Mouse (Mus musculus): ENCODE results near the gene Olfr524. TPM values are rescaled to one million over a fixed set of nuclear protein-coding genes. Genes with fewer than 3 reads are reported as not detected.
A peak's percentile ranks its signal among the peaks of the same experiment; 100 is the strongest.

The Olfr524 gene
- polyA plus RNA-seq, 2 experiments from 2014 or later: not detected

DNA sequence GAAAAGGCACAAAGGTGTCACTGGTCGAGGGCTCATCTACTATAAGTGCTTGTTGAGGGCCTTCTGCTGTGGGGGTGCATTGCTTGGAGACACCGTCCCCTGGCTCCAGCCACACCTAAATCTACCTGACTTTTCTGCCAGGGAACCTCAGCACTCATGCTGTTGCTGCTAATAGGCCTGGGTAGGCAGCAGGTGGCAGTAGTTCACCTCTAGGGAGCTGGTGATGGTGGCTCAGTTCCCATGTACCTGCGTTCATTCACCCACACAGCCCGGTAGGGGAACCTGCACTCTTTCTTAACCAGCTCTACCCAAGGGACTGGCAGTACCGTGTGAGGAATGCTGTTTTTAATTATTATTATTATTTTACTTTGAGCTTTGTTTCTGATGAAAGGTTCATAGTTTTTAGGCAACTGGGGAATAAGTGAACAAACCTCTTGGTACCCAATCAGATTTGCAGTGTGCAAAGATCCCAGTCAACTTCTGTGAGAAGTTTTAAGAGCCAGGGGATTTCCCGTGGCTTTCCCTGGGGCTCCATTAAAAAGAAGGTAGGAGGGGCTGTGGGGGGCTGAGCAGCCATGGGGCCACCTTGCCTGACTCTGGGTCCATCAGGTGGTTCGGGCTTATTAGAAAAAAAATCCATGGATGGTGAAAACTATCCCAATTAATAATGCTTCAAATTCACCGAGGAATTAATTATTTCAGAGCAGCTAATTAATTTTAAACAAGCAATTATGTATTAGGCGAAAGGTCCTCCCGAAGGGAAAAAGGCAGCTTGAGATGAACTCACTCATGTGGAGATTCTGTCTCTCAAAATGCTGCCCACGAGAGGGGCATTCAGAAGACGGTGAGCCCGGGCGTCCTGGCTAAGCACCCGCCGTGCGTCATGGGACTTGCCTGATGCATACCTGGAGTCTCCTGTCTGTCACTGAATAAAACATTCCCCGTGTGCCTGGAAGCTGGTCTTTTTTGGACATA is 18.8 kb downstream of the Olfr524 start:
- ATAC-seq: peak; percentile 54

DNA sequence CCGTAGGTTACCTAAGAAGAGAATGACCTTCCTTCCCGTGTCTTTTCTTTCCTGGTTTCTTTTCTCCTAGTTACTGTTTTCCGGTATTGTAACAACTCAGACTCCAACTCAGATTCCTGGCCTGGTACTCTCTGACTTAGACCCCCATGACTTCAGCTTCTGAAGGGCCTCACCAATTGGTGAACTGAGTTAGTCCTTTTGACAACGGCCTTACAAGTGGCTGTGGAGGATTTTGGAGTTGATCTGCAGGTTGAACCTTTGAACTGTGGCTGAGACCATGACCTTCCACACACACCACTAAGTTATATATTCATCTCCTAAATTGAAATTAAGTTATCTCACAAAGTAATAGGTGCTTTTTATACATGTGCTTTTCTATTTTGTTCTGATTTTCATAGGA is 21.6 kb downstream of the Olfr524 start:
- ATAC-seq: no peak

DNA sequence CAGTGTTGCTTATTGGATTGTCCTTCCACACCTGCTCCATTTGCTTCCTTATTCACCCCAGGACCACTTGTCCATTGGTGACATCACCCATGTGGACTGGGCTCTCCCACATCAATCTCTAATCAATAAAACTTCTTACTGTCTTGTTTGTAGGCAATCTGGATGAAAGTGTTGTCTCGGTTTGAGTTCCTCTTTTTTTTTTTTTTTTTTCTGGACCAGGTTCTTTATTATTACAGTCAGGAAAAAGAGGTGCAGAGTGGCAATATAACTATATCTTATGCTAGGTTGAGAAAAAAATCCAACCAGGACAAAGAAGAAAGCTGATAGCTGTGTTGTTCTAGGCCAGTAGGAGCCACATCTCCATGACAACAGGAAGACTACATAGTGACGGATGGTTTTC is 25.1 kb downstream of the Olfr524 start:
- no peak for ATAC-seq

DNA sequence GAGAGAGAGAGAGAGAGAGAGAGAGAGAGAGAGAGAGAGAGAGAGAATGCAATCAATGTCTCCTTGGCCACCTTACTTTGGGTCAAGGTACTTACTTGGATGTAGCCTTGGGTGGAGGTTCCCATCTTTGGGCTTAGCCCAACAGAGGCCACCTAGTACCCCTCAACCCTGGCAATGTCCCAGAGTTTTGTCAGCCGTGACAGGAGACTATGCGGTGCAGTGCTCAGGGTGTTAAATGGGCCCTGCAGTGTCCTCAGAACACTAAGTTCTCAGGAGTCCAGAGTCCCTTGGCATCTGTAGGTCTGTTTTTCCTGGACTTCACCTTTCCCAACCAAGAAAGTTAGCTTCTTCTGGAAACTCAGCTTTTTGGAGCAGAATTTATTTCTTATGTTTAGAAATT is 26.6 kb downstream of the Olfr524 start:
- ATAC-seq: no peak

DNA sequence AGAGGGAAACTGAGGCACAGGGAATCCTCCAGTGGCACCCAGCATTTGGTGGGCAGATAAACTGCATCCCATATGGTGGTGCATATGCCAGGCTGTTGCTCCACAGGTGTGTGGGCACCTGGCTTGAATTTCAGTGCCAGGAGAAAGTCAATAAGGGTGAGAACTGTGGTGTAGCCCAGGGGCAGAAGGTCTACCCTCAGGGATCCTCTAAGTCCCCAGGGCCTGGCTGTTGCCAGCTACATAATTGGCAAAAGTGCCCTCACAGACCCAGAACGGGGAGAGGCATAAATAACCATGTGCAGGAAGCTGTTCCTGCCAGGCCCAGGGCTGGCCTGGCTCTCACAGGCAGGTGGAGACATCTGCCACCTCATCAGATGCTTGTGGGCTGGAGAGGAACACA is 32.8 kb downstream of the Olfr524 start, which contains the start of gene Olfr523:
Gene Olfr523 (plus strand): TSS at position 282 of the 400 bp plus-strand sequence.
- ATAC-seq: no peak

DNA sequence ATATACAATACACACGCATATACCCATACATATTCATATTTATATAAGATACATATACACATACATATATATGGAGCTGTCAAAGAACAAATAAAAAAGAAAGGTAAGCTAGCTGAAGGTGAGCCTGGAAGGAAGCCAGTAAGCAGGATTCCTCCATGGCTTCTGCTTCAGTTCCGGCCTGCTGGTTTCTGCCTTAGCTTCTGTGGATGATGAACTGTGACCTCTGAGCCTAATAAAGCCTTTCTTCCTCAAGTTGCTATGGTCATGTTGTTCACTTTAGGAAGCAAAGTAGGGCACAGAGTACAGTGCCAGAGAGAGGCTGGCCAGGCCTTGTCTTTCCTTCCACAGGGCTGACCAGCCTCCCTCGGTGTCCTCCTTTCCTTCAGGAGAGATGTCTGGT is 34.9 kb downstream of the Olfr524 start:
- ATAC-seq: no peak

DNA sequence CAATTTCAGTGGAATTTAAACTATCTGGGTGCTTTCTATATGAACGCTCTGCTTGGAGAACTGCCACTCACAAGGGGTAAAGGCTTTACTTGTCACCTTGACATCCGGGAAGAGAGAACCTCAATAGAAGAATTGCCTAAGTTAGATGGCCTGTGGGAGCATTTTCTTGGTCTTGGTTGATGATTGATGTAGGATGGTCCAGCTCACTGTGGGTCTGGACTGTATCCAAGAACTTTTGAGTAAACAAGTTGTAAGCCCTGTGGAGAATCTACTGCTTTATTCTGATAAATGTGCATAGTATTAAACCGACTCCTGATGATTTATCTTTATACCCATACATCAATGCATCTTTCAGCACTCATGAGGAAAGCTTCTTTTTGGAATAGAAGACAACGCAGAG is 36.4 kb downstream of the Olfr524 start:
- ATAC-seq: no peak

DNA sequence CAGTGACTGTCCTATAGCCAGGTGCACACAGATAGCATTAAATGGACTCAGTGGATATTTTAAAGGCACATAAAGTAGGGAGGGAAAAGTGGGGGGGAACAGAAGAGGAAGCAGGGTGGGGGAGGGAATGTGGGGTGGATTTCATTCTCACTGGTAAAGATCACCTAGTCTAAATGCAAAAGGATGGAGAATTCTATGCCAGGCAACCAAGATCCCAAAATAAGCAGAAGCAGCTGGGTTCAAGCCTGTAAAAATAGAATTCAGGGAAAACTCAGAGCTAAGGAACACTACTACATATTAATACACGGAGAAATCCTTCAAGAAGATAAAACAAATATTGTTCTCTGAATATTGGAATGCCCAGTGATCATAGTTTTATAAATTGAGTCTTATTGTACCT is 37.8 kb downstream of the Olfr524 start:
- no peak for ATAC-seq

DNA sequence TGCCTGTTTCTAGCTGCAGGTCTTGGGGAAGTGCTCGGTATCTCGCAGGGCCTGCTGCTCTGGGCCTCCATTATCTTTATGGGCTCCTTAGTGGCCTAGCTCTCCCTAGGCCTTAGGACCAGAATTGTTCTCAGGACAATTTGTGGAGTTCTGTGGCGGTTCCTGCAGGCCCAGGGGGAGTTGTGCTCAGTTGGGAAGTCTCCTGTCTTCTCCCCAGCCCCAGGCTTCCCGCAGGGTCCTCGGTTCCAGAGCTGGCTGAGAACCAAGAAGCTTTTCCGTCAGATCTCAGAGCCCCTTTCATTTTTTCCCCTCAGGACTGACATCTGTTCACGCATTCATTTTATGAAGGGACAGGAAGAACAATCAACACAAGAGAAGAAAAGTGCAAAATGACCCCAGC is 41.1 kb downstream of the Olfr524 start, which contains the start of gene Olfr522:
Gene Olfr522 (minus strand): TSS at position 101 of the 400 bp plus-strand sequence.
- ATAC-seq: no peak

DNA sequence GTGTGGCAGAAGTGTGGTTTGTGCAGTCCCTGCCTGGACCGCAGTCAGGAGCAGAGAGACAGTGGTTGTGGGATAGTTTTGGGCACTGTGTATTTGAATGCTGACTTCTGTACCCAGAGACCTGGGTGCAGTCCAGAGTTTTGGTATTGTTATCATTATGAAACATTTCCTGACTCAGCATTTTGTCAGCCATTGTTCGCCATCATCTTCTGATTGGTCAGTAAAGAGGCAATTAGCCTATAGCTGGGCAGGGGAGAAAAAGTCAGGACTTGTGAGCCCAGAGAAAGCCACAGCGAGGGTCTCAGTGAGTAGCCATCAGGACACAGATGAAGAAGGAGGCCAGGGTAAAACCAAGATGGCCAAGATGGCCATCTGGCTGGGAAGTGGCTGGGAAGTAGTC is 45.4 kb downstream of the Olfr524 start:
- no peak for ATAC-seq

DNA sequence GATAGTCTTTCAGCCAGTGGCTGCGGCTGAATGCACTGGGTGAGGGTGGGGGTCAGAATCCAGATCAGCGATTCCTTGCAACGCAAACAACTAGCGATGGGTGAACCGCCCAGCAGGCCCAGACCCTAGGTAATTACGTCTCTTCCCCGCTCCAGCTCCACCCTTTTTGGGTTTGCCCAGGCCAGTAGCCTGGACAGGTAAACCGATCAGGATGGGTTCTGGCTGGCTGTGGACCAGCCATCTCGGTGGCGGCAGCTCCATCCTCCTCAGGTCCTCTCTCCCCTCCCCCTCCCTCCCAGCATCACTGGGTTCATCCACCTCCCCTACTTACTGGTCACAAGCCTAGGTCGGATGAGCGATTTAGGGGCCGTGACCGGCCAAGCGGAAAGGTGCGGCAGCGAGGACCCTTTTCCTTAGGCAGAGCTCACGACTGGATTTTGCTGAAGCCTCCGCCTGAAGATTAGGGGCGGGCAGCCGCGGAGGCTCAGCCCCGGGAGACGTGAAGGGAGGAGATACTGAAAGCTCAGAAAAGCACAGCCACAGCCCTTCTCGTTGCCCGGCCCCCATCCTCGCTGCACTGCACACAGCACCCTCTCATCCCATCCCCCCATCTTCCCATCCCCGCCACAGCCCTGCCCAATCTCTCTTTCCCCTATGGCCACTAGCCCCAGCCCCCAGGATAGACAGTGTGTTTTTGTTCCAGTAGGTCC is 51.4 kb downstream of the Olfr524 start, which contains the start of gene Sprn:
Gene Sprn (minus strand): TSS at position 660 of the 710 bp plus-strand sequence.
- ATAC-seq: no peak

DNA sequence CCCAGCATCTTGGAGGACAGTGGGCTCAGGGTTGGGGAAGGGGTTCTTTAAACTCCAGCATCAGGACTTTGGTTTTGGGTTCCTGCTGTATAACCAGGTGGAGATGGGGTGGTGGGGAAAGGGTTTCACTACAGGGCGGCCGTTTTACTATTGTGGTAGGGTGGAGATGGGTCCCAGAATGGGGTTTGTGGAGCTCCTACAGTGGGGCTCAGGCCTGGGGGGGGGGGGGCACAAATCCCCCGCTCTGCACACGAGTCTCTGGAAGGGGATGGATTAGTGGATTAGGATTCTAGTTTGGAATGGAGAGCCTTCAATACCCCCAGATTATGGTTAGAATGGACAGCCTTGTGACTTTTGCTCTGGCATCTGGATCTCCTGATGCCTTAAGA is 51.9 kb downstream of the Olfr524 start:
- ATAC-seq: no peak

DNA sequence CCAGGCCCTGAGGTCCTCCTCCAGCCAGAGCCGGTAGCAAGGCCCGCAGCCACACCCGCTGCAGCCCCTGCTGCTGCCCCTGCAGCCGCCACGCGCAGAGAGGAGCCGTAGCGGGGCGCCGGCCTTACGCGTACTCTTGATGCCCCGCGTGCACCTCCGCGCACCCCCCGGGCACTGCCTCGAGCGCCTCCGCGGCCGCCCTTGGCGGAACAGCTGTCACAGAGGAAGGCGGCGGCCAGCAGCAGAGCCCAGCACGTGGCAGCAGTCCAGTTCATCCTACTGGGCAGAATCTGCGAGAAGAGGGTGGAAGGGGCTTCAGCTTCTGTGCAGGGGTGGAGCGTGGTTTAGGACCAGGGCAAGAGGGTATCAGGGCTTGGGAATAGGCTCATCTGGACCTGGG is 52.4 kb downstream of the Olfr524 start:
- ATAC-seq: no peak

Other genes with a start within 250 kb of the Olfr524 start
- 1 to 10 TPM in 1 of 2 experiments, under 1 TPM in 1; 0.46 to 1.6 TPM for gene 6430531B16Rik, start 227.2 kb downstream of the Olfr524 start, polyA plus RNA-seq (2017; shearing (Covaris generic))
- gene Adam8, start 213.4 kb downstream of the Olfr524 start, polyA plus RNA-seq (2017; shearing (Covaris generic)): 10 to 100 TPM; 14.0 to 17.8 TPM
- 10 to 100 TPM; 28.8 to 33.0 TPM for gene Zfp511, start 169.6 kb downstream of the Olfr524 start, polyA plus RNA-seq (2017; shearing (Covaris generic))
- 10 to 100 TPM; 29.2 to 52.0 TPM for gene Tubgcp2, start 169.3 kb downstream of the Olfr524 start, polyA plus RNA-seq (2017; shearing (Covaris generic))
- under 1 TPM in 1 of 2 experiments, not detected in 1; 0.20 TPM for gene Msx3, start 156.9 kb downstream of the Olfr524 start, polyA plus RNA-seq (2017; shearing (Covaris generic))
- not detected for gene Caly, start 123.4 kb downstream of the Olfr524 start, polyA plus RNA-seq (2017; shearing (Covaris generic))
- gene Prap1, start 112.6 kb downstream of the Olfr524 start, polyA plus RNA-seq (2017; shearing (Covaris generic)): not detected
- 1 to 10 TPM; 6.0 to 7.6 TPM for gene Fuom, start 103.5 kb downstream of the Olfr524 start, polyA plus RNA-seq (2017; shearing (Covaris generic))
- gene Paox, start 90.2 kb downstream of the Olfr524 start, polyA plus RNA-seq (2017; shearing (Covaris generic)): 1 to 10 TPM; 2.4 to 3.7 TPM
- gene Echs1, start 89.5 kb downstream of the Olfr524 start, polyA plus RNA-seq (2017; shearing (Covaris generic)): 10 to 100 TPM; 69.1 to 90.2 TPM
- 10 to 100 TPM; 28.7 to 33.1 TPM for gene Mtg1, start 68.4 kb downstream of the Olfr524 start, polyA plus RNA-seq (2017; shearing (Covaris generic))
- gene Sprn, start 51.1 kb downstream of the Olfr524 start, polyA plus RNA-seq (2017; shearing (Covaris generic)): not detected
- gene Olfr522, start 41.2 kb downstream of the Olfr524 start, polyA plus RNA-seq (2017; shearing (Covaris generic)): not detected
- gene Olfr523, start 32.7 kb downstream of the Olfr524 start, polyA plus RNA-seq (2017; shearing (Covaris generic)): not detected
- gene Cd163l1, start 12.3 kb upstream of the Olfr524 start, polyA plus RNA-seq (2017; shearing (Covaris generic)): not detected
- gene 5830411N06Rik, start 41.3 kb upstream of the Olfr524 start, polyA plus RNA-seq (2017; shearing (Covaris generic)): under 1 TPM; 0.25 to 0.66 TPM
- gene Olfr525, start 114.9 kb upstream of the Olfr524 start, polyA plus RNA-seq (2017; shearing (Covaris generic)): under 1 TPM; 0.20 to 0.35 TPM
- gene Olfr527, start 128.1 kb upstream of the Olfr524 start, polyA plus RNA-seq (2017; shearing (Covaris generic)): not detected
- gene Olfr60, start 155.7 kb upstream of the Olfr524 start, polyA plus RNA-seq (2017; shearing (Covaris generic)): under 1 TPM; 0.37 to 0.63 TPM
- under 1 TPM in 1 of 2 experiments, not detected in 1; 0.31 TPM for gene Olfr530, start 170.4 kb upstream of the Olfr524 start, polyA plus RNA-seq (2017; shearing (Covaris generic))
- gene Olfr531, start 197.0 kb upstream of the Olfr524 start, polyA plus RNA-seq (2017; shearing (Covaris generic)): not detected
- not detected for gene Olfr532, start 215.7 kb upstream of the Olfr524 start, polyA plus RNA-seq (2017; shearing (Covaris generic))

Measured in CD4-positive, CD25-positive, alpha-beta regulatory T cell, adult 4 months (primary cell).